Mouse (Mus musculus) adipocyte (in vitro differentiated cells): Measurements from ENCODE around the gene Olfr1359.

ENCODE experiments used
- DNase-seq: peaks from one replicate; pipeline ENCODE4 v3.0.0-alpha.2; 2016; ENCODE audit warnings: low spot score

Gene Olfr1359

GRCm38 (mm10) chr13:21697811-21698210 is at the start of gene Olfr1359:
Gene Olfr1359, plus strand, starts transcription at chr13:21698111.
- DNase-seq = no peak

GRCm38 (mm10) chr13:21663286-21663685 is 34.6 kb upstream of the Olfr1359 start, which contains the start of gene Olfr1361:
Gene Olfr1361, minus strand, starts transcription at chr13:21663386.
- DNase-seq = no peak

GRCm38 (mm10) chr13:21677305-21677704 is 20.6 kb upstream of the Olfr1359 start, which contains the start of gene Olfr1360:
Gene Olfr1360, minus strand, starts transcription at chr13:21677405.
- no peak for DNase-seq

- DNase-seq = no peak
Measured at GRCm38 (mm10) chr13:21706669-21707068, 8.8 kb downstream of the Olfr1359 start.

- peak; percentile 91 for DNase-seq
Measured at GRCm38 (mm10) chr13:21710031-21710711, 12.3 kb downstream of the Olfr1359 start.

GRCm38 (mm10) chr13:21710821-21711525 is 13.1 kb downstream of the Olfr1359 start:
- peak; percentile 80 for DNase-seq

GRCm38 (mm10) chr13:21711698-21712097 is 13.8 kb downstream of the Olfr1359 start:
- no peak for DNase-seq

- DNase-seq = peak; percentile 78
Measured at GRCm38 (mm10) chr13:21714725-21715124, 16.8 kb downstream of the Olfr1359 start.

GRCm38 (mm10) chr13:21715131-21715863 is 17.4 kb downstream of the Olfr1359 start:
- peak; percentile 37 for DNase-seq

- DNase-seq = peak; percentile 92
Measured at GRCm38 (mm10) chr13:21715864-21716539, 18.1 kb downstream of the Olfr1359 start, which contains the start of the genes Hist1h2bl and Hist1h2ai. Gene Hist1h2bl, minus strand, starts transcription at chr13:21716143. Gene Hist1h2ai, plus strand, starts transcription at chr13:21716422.

GRCm38 (mm10) chr13:21716540-21717391 is 18.9 kb downstream of the Olfr1359 start:
- peak; percentile 40 for DNase-seq

GRCm38 (mm10) chr13:21717397-21718357 is 19.8 kb downstream of the Olfr1359 start, which contains the start of gene Hist1h3h:
Gene Hist1h3h, plus strand, starts transcription at chr13:21717659.
- DNase-seq = peak; percentile 91

GRCm38 (mm10) chr13:21718381-21719080 is 20.6 kb downstream of the Olfr1359 start:
- DNase-seq = no peak

GRCm38 (mm10) chr13:21721107-21721756 is 23.3 kb downstream of the Olfr1359 start:
- DNase-seq = peak; percentile 25

GRCm38 (mm10) chr13:21721757-21722372 is 24.0 kb downstream of the Olfr1359 start, which contains the start of gene Hist1h2bm:
Gene Hist1h2bm, plus strand, starts transcription at chr13:21722044.
- DNase-seq = peak; percentile 89

GRCm38 (mm10) chr13:21722373-21722925 is 24.5 kb downstream of the Olfr1359 start:
- peak; percentile 55 for DNase-seq
